ENCODE assay signal across 25 mouse cellular contexts in genomic region chr6:97553431-97553830, GRCm38 (mm10).
DNase-seq lines count a peak whose midpoint lies in the region; ATAC-seq and TF ChIP-seq lines count a peak whose summit lies in the region.
"Had no signal": no experiment of that assay in that cellular context is flagged by ENCODE, and none has a peak within 500 bp of the region (broad histone marks: within the 10 kb centered on the region; RNA-seq: fewer than 3 reads in every experiment).

No protein-coding gene starts in this region.

- no peak for ATAC-seq in hindbrain, embryonic 15.5 days (ENCODE audit: low FRiP score, low read depth)
- ATAC-seq in hindbrain, embryonic 11.5 days (ENCODE audit: low FRiP score) = no peak
- ATAC-seq in forebrain, embryonic 16.5 days = no peak
- ATAC-seq: intestine, postnatal 0 days; liver, embryonic 12.5 days; midbrain, embryonic 15.5 days had no signal

- no peak for TF ChIP-seq POLR2A in brain, embryonic 14.5 days (IDR thresholded peaks at IDR 0.05; ENCODE audit: borderline replicate concordance, extremely low read depth, insufficient read depth, insufficient read length, poor library complexity, severe bottlenecking)

- no peaks in the 10 kb centered on the region for H3K27me3 ChIP-seq in hindbrain, embryonic 15.5 days
- no peaks in the 10 kb centered on the region for H3K27me3 ChIP-seq in hindbrain, embryonic 11.5 days (ENCODE audit: control insufficient read depth, insufficient read depth, low read length)
- no peaks in the 10 kb centered on the region for H3K27me3 ChIP-seq in forebrain, embryonic 16.5 days (replicated peaks; ENCODE audit: control insufficient read depth, insufficient read depth, low read length)
- H3K27me3 ChIP-seq: heart, embryonic 12.5 days; limb, embryonic 13.5 days; liver, embryonic 12.5 days; midbrain, embryonic 15.5 days had no signal

- H3K4me1 ChIP-seq in hindbrain, embryonic 15.5 days (replicated peaks) = peaks cover 65% of the 10 kb centered on the region
- H3K4me1 ChIP-seq in hindbrain, embryonic 11.5 days (replicated peaks; ENCODE audit: control insufficient read depth, insufficient read depth, low read length) = no peaks in the 10 kb centered on the region
- H3K4me1 ChIP-seq in forebrain, embryonic 16.5 days (replicated peaks; ENCODE audit: control insufficient read depth, insufficient read depth, low read length) = peaks cover 54% of the 10 kb centered on the region
- H3K4me1 ChIP-seq: liver, embryonic 12.5 days had no signal

- H3K9me3 ChIP-seq in hindbrain, embryonic 15.5 days = no peaks in the 10 kb centered on the region
- H3K9me3 ChIP-seq in hindbrain, embryonic 11.5 days (ENCODE audit: control insufficient read depth, low read length) = no peaks in the 10 kb centered on the region
- no peaks in the 10 kb centered on the region for H3K9me3 ChIP-seq in forebrain, embryonic 16.5 days (ENCODE audit: control insufficient read depth, low read length)
- H3K9me3 ChIP-seq: embryonic facial prominence, embryonic 10.5 days; heart, embryonic 12.5 days; liver, embryonic 12.5 days; midbrain, embryonic 15.5 days had no signal

- H3K9ac ChIP-seq in hindbrain, embryonic 15.5 days = no peak overlapping the region
- no peak overlapping the region for H3K9ac ChIP-seq in hindbrain, embryonic 11.5 days (ENCODE audit: low read depth, low read length)
- H3K9ac ChIP-seq in forebrain, embryonic 16.5 days (replicated peaks; ENCODE audit: low read depth, low read length) = no peak overlapping the region
- H3K9ac ChIP-seq: heart, embryonic 12.5 days; limb, embryonic 13.5 days; liver, embryonic 12.5 days; midbrain, embryonic 15.5 days had no signal

- no peak overlapping the region for H3K4me2 ChIP-seq in hindbrain, embryonic 15.5 days
- no peak overlapping the region for H3K4me2 ChIP-seq in hindbrain, embryonic 11.5 days (replicated peaks; ENCODE audit: low read depth, low read length)
- no peak overlapping the region for H3K4me2 ChIP-seq in forebrain, embryonic 16.5 days (ENCODE audit: low read length)
- H3K4me2 ChIP-seq: heart, embryonic 12.5 days; limb, embryonic 13.5 days; liver, embryonic 12.5 days; midbrain, embryonic 15.5 days had no signal

- peak overlapping the region; percentile 66; the same call in 1 of the 2 replicates for H3K27ac ChIP-seq in hindbrain, embryonic 15.5 days (replicated peaks)
- H3K27ac ChIP-seq in hindbrain, embryonic 11.5 days (ENCODE audit: low read depth, low read length) = no peak overlapping the region
- peak overlapping the region; percentile 65 for H3K27ac ChIP-seq in forebrain, embryonic 16.5 days (ENCODE audit: low read length)
- H3K27ac ChIP-seq: embryonic facial prominence, embryonic 10.5 days; limb, embryonic 13.5 days; liver, embryonic 12.5 days; midbrain, embryonic 15.5 days; stomach, postnatal 0 days had no signal

- no peak for TF ChIP-seq CTCF in brain, embryonic 14.5 days (IDR thresholded peaks at IDR 0.05; ENCODE audit: borderline replicate concordance, extremely low read depth, insufficient read depth, insufficient read length)

- WGBS in hindbrain, embryonic 15.5 days = 43% methylated on average over 4 of the region's 4 CpGs
- WGBS in hindbrain, embryonic 11.5 days = 92% methylated on average over 4 of the region's 4 CpGs
- 27% methylated on average over 4 of the region's 4 CpGs for WGBS in forebrain, embryonic 16.5 days

- DNase-seq in cerebellum, postnatal 14 days = peak; percentile 45 to 49
- no peak for DNase-seq in cerebellum, adult 11 months
- DNase-seq in hindbrain, embryonic 11.5 days (ENCODE audit: low spot score) = no peak
- DNase-seq in brain, embryonic 14.5 days (ENCODE audit: low read depth) = peak; percentile 75
- no peak for DNase-seq in kidney, postnatal 25 days
- DNase-seq: cerebellum, adult 9-10 months; gastrocnemius, postnatal 25 days; heart, adult 18-20 months; heart, postnatal 10 days; kidney, postnatal 36 days; layer of hippocampus, postnatal 36 days; lung, adult 18-20 months; right cerebral cortex, postnatal 14 days; thymus, adult 2 months; thymus, postnatal 4 days had no signal

- H3K36me3 ChIP-seq in hindbrain, embryonic 15.5 days = no peaks in the 10 kb centered on the region
- no peaks in the 10 kb centered on the region for H3K36me3 ChIP-seq in hindbrain, embryonic 11.5 days (ENCODE audit: control insufficient read depth, insufficient read depth, low read length)
- no peaks in the 10 kb centered on the region for H3K36me3 ChIP-seq in forebrain, embryonic 16.5 days (ENCODE audit: control insufficient read depth, insufficient read depth)
- H3K36me3 ChIP-seq: embryonic facial prominence, embryonic 10.5 days; heart, embryonic 12.5 days; limb, embryonic 13.5 days; liver, embryonic 12.5 days; midbrain, embryonic 15.5 days had no signal

- H3K4me3 ChIP-seq in hindbrain, embryonic 15.5 days = no peak overlapping the region
- no peak overlapping the region for H3K4me3 ChIP-seq in hindbrain, embryonic 11.5 days (ENCODE audit: low read depth, low read length)
- H3K4me3 ChIP-seq in forebrain, embryonic 16.5 days (replicated peaks; ENCODE audit: low read length) = no peak overlapping the region
- H3K4me3 ChIP-seq: embryonic facial prominence, embryonic 10.5 days; heart, embryonic 12.5 days; limb, embryonic 13.5 days; liver, embryonic 12.5 days; midbrain, embryonic 15.5 days; myocyte had no signal

Comparison
In these comparisons a context has a peak if more than half of its experiments do, and no peak if none do; other contexts are left out.
1. DNase-seq: peak in cerebellum, postnatal 14 days (2 of 2) and brain, embryonic 14.5 days (single experiment); none in cerebellum, adult 11 months (single experiment), hindbrain, embryonic 11.5 days (single experiment) and kidney, postnatal 25 days (0 of 2).